Mouse (Mus musculus): Measurements from ENCODE around the gene Trp53i13. TPM values are rescaled to one million over a fixed set of nuclear protein-coding genes. Genes with fewer than 3 reads are reported as not detected.
A peak's percentile ranks its signal among the peaks of the same experiment; 100 is the strongest.

Gene Trp53i13
- polyA plus RNA-seq, 1 experiment from 2014 or later, result 20.9 TPM

DNA sequence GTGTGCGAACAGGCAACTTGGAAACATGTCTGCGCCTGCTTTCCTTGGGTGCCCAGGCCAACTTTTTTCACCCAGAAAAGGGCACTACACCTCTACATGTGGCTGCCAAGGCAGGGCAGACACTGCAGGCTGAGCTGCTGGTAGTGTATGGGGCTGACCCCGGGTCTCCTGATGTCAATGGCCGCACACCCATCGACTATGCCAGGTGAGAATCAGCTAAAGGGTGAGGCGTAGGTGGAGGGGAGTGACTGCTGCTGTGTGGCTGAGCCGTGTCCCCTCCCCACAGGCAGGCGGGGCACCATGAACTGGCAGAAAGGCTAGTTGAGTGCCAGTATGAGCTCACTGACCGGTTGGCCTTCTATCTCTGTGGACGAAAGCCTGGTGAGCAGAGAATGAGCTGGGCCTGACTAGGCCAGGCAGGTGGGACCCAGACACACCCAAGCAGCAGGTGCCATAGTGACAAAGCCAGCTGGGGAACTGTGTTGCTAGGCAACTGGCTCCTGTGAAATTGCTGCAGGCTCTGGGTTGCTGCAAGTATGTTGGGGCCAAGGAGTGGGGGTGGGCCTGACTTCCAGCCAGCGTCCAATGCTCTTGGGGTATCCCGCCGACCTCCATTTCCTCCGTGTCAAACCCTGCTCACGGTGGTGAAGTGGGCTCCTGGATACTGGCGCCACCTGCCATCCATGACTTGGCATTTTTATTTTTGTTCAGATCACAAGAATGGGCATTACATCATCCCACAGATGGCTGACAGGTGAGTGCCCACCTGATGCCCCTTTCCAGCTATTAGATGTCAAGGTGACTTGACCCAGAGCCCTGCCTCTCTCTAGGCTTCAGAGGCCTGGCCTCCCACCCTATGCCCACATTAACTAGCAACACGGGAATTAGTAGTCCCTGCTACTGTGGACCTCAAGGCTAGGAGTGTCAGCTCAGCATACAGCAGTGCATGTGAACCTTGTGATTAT, 15.1 kb downstream of the Trp53i13 start:
- TF ChIP-seq EP300 (optimal IDR thresholded peaks at IDR 0.05), result no peak
- TF ChIP-seq CTCF (IDR thresholded peaks at IDR 0.05; ENCODE audit: low read depth), result no peak

GRCm38 (mm10) chr11:77499354-77499753, 16.4 kb downstream of the Trp53i13 start:
- H3K4me2 ChIP-seq (replicated peaks; ENCODE audit: low read depth), result no peak overlapping the region
- no peaks in the 10 kb centered on the region for H3K9me3 ChIP-seq (ENCODE audit: control insufficient read depth, low read length)
- H3K4me3 ChIP-seq (ENCODE audit: low read depth, low read length), result no peak overlapping the region
- no peaks in the 10 kb centered on the region for H3K27me3 ChIP-seq (ENCODE audit: control insufficient read depth, insufficient read depth, low read length)
- H3K27ac ChIP-seq (replicated peaks), result no peak overlapping the region
- H3K36me3 ChIP-seq (ENCODE audit: control insufficient read depth, insufficient read depth, low read length), result peaks cover 15% of the 10 kb centered on the region
- TF ChIP-seq CTCF (IDR thresholded peaks at IDR 0.05; ENCODE audit: low read depth) (no peak), EP300 (optimal IDR thresholded peaks at IDR 0.05) (no peak)
- 81% methylated on average over 7 of the region's 7 CpGs for WGBS
- ATAC-seq (ENCODE audit: low FRiP score, low TSS enrichment) (no peak), DNase-seq (ENCODE audit: low spot score) (no peak)
- H3K9ac ChIP-seq (ENCODE audit: low read length), result no peak overlapping the region
- peaks cover 10% of the 10 kb centered on the region for H3K4me1 ChIP-seq (replicated peaks; ENCODE audit: control insufficient read depth, insufficient read depth)

More for the DNA sequence above, 15.1 kb downstream of the Trp53i13 start:
- 0 out of 2 replicates have a peak, but pooled peaks cover 6% of the 10 kb centered on the region for H3K4me1 ChIP-seq (replicated peaks; ENCODE audit: control insufficient read depth, insufficient read depth)
- ATAC-seq (ENCODE audit: low FRiP score, low TSS enrichment), result peak; percentile 27; the same call in 1 of the 2 replicates
- peaks cover 26% of the 10 kb centered on the region for H3K36me3 ChIP-seq (ENCODE audit: control insufficient read depth, insufficient read depth, low read length)
- no peak overlapping the region for H3K9ac ChIP-seq (ENCODE audit: low read length)
- H3K27ac ChIP-seq (replicated peaks), result no peak overlapping the region
- H3K4me3 ChIP-seq (ENCODE audit: low read depth, low read length), result no peak overlapping the region
- WGBS, result 69% methylated on average over 17 of the region's 17 CpGs
- DNase-seq (ENCODE audit: low spot score), result peak; percentile 50
- no peaks in the 10 kb centered on the region for H3K27me3 ChIP-seq (ENCODE audit: control insufficient read depth, insufficient read depth, low read length)
- H3K4me2 ChIP-seq (replicated peaks; ENCODE audit: low read depth), result no peak overlapping the region
- H3K9me3 ChIP-seq (ENCODE audit: control insufficient read depth, low read length), result no peaks in the 10 kb centered on the region

DNA sequence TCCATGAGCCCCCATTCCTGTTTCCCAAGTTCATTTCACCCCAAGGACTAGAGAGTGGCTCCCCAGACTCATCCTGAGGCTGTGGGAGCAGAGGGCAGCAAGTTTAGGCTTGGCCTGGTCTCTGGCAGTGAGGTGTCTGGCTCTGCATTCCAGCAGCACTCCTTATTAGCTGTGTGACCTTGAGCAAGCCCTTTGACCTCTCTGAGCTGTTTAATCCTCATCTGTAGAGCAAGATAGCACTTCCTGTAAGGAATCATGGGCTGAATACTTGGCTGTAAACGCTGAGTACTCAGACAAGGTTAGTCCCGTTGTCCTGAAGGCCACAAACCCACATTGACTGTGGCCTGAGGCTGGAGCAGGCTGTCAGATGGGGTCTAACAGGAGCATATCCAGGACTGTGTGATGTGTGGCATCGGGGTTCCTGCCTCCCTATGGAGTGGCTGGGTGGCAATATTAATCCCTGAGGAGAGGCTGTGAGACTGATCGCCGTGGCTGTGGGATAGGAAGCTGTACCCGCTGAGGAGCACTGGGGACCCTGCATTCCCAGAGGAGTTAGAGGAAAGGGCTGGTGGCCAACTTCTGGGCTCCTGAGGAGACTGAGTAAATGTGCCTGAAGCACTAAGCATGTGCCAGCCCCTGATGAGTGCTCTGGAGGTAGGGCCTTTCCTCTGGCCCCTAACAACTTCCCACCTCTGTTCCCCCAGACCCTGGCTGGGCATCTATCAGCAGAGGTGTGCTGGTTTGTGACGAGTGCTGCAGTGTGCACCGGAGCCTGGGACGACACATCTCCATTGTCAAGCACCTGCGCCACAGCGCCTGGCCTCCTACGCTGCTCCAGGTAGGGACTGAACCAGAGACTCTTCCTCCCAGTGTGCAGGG, 17.3 kb downstream of the Trp53i13 start:
- H3K27me3 ChIP-seq (ENCODE audit: control insufficient read depth, insufficient read depth, low read length), result no peaks in the 10 kb centered on the region
- H3K27ac ChIP-seq (replicated peaks), result peak overlapping the region; percentile 81
- H3K9ac ChIP-seq (ENCODE audit: low read length), result peak overlapping the region; percentile 28; the same call in 1 of the 2 replicates
- DNase-seq (ENCODE audit: low spot score) (no peak), ATAC-seq (ENCODE audit: low FRiP score, low TSS enrichment) (no peak)
- H3K4me3 ChIP-seq (ENCODE audit: low read depth, low read length), result no peak overlapping the region
- 78% methylated on average over 12 of the region's 12 CpGs for WGBS
- peaks cover 12% of the 10 kb centered on the region for H3K36me3 ChIP-seq (ENCODE audit: control insufficient read depth, insufficient read depth, low read length)
- H3K4me2 ChIP-seq (replicated peaks; ENCODE audit: low read depth), result no peak overlapping the region
- peaks cover 12% of the 10 kb centered on the region for H3K4me1 ChIP-seq (replicated peaks; ENCODE audit: control insufficient read depth, insufficient read depth)
- no peaks in the 10 kb centered on the region for H3K9me3 ChIP-seq (ENCODE audit: control insufficient read depth, low read length)
- TF ChIP-seq EP300 (optimal IDR thresholded peaks at IDR 0.05) (no peak), CTCF (IDR thresholded peaks at IDR 0.05; ENCODE audit: low read depth) (no peak)

DNA sequence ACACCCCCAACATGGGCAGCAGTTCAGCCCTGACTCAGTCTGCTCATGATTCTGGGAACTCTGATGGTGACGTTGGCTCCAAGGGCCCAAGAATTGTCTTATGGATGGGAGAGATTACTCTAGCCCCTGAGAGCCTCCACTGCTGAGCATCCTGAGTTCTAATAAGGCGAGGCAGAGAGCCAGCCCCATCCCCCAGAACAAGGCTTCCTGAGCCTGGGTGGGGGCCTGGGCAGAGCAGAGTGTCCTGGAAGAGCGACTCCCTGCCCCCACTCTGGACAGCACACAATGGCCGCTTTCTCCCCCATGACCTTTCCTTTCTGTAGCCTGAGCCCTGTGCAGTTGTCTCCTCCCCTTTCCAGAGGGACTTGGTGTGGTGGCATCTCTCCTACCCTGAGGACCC, 17.9 kb downstream of the Trp53i13 start:
- Histone ChIP-seq H3K4me3 (ENCODE audit: low read depth, low read length) (no peak overlapping the region), H3K27me3 (ENCODE audit: control insufficient read depth, insufficient read depth, low read length) (no peaks in the 10 kb centered on the region), H3K4me1 (replicated peaks; ENCODE audit: control insufficient read depth, insufficient read depth) (peaks cover 12% of the 10 kb centered on the region), H3K9ac (ENCODE audit: low read length) (peak overlapping the region; percentile 28; the same call in 1 of the 2 replicates), H3K9me3 (ENCODE audit: control insufficient read depth, low read length) (no peaks in the 10 kb centered on the region), H3K27ac (replicated peaks) (peak overlapping the region; percentile 81), H3K4me2 (replicated peaks; ENCODE audit: low read depth) (no peak overlapping the region), H3K36me3 (ENCODE audit: control insufficient read depth, insufficient read depth, low read length) (peaks cover 6% of the 10 kb centered on the region)
- WGBS, result 64% methylated on average over 4 of the region's 4 CpGs
- no peak for TF ChIP-seq CTCF (IDR thresholded peaks at IDR 0.05; ENCODE audit: low read depth)
- no peak for TF ChIP-seq EP300 (optimal IDR thresholded peaks at IDR 0.05)
- ATAC-seq (ENCODE audit: low FRiP score, low TSS enrichment), result no peak; the same call in 1 of the 2 replicates
- no peak for DNase-seq (ENCODE audit: low spot score)

DNA sequence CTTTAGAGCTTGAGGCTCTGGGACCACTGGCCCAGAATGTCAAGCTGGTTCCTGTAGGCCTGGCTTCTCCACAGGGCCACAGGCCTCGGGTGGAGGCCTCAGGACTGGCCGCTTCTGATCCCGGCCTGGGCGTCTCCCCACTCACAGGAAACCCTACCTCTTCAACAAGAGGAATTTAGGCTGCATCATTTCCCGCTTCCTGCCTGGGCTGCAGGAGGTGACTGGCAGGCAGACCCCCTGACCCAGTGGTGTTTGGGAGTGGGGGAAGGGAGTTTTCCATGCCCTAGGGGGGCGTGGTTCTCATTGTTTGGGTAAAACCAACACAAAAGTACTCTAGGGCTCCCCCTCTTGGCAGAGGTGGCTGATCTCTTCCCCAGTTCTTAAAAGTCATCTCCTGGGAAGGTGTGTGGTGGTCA, 18.4 kb downstream of the Trp53i13 start:
- no peak for ATAC-seq (ENCODE audit: low FRiP score, low TSS enrichment)
- H3K9ac ChIP-seq (ENCODE audit: low read length), result no peak overlapping the region
- WGBS, result 35% methylated on average over 6 of the region's 6 CpGs
- peak overlapping the region; percentile 81 for H3K27ac ChIP-seq (replicated peaks)
- H3K4me3 ChIP-seq (ENCODE audit: low read depth, low read length), result no peak overlapping the region
- peaks cover 6% of the 10 kb centered on the region; the same call in 1 of the 2 replicates for H3K36me3 ChIP-seq (ENCODE audit: control insufficient read depth, insufficient read depth, low read length)
- peak; percentile 72 for DNase-seq (ENCODE audit: low spot score)
- no peaks in the 10 kb centered on the region for H3K9me3 ChIP-seq (ENCODE audit: control insufficient read depth, low read length)
- H3K27me3 ChIP-seq (ENCODE audit: control insufficient read depth, insufficient read depth, low read length), result no peaks in the 10 kb centered on the region
- H3K4me1 ChIP-seq (replicated peaks; ENCODE audit: control insufficient read depth, insufficient read depth), result peaks cover 12% of the 10 kb centered on the region
- TF ChIP-seq EP300 (optimal IDR thresholded peaks at IDR 0.05) (no peak), CTCF (IDR thresholded peaks at IDR 0.05; ENCODE audit: low read depth) (peak; percentile 63)
- H3K4me2 ChIP-seq (replicated peaks; ENCODE audit: low read depth), result no peak overlapping the region

All from stomach, postnatal 0 days (tissue).